Mouse (Mus musculus) lung, postnatal 36 days (tissue): ENCODE data around the gene Il17rd.
A peak's percentile ranks its signal among the peaks of the same experiment; 100 is the strongest.

Source experiments
- DNase-seq: peaks from one replicate; pipeline ENCODE4 v3.0.0; 2022; ENCODE audit warnings: mixed read lengths

Il17rd gene

DNA sequence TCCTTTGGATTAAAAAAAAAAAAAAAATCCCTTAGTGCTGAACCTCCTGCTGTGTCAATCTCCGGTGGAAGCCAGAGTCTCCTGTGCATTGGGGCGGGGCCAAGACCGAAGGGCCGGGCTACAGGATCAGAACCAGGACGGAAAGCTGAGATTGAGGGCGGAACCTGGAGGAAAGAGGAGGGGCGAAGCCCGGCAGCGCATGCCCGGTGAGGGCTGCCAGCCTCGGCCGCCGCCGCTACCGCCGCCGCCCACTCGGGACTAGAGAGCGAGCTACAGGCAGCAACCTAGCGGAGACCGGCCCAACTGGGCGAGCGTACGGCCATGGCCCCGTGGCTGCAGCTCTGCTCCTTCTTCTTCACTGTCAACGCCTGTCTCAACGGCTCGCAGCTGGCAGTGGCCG, at the start of gene Il17rd:
Gene Il17rd, plus strand, starts transcription at position 159 of the 400 bp plus-strand sequence.
- peak; percentile 96 for DNase-seq

DNA sequence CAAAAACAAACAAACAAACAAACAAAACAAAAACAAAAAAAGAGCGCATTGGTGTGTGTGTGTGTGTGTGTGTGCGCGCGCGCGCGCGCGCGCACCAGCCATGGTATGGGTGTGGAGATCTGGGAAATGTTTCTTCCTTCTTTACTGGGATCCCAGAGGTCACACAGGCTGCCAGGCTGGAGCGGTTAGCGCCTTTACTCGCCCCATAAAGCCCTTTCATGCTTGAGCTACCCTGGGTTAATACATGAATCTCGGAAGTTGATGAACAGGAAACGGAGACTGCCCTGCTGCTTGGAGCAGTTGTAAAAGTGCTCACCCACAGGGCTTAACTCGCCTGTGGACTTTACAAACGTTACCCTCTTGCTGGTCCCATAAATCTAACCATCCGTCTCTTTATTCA, 47.1 kb upstream of the Il17rd start:
- no peak for DNase-seq

DNA sequence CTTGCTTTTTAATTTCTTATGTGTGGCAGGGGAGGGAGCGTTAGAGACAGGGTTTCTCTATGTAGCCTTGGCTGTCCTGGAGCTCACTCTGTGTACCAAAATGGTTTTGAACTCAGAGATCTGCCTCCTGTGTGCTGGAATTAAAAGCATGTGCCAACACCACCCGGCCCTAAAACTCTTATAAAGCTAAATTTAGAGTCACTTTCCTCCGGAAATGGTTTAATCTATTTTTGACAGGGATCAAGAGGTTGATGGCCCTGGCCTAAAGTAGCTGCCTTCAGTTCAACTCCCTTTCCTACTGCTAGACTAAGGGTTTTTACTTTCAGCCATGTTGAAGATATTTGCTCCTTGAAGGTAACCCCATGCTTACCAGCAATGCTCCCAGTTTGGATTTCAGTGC, 45.3 kb upstream of the Il17rd start:
- DNase-seq: no peak

DNA sequence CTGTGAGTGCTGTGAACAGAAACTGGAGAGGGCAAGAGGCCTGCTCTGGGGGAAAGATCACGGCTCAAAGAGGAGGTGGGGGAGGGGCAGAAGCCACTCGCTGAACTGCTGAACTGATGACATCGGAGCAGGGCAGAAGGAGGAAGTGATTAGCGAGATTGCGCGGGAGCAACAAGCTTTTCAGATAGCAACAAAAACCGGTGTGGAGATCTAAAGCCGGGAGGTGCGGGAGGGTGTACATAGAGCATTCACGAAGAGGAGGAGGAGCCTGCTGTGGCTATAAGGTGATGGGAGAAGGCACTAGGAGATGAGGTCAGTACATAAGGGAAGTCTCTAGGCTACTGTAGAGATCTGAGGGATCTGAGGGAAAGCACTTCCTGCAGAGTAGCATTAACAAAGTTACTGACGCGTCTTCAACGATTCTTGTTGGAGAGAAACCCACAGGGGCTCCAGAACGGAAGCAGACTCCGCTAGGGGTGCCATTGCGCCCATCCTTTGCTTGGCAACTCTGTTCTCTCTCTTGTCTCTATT, 44.5 kb upstream of the Il17rd start, which contains the start of gene Hesx1:
Gene Hesx1, plus strand, starts transcription at position 206 of the 531 bp plus-strand sequence.
- peak; percentile 49 for DNase-seq

DNA sequence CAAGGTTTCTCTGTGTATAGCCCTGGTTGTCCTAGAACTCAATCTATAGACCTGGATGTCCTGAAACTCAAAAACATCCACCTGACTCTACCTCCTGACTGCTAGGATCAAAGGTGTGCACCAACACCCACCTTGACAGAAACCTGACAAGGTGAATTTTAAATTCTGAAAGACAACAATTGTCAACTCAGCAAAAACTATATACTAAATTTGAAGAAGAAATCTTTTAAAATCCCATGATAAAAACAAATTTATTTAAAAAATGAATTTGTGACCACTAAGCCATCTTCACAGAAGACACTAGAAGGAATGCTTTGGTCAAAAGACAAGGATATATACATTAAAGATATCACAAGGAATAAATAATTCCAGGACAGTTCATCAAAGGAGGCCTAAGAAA, 42.5 kb upstream of the Il17rd start:
- DNase-seq: no peak

DNA sequence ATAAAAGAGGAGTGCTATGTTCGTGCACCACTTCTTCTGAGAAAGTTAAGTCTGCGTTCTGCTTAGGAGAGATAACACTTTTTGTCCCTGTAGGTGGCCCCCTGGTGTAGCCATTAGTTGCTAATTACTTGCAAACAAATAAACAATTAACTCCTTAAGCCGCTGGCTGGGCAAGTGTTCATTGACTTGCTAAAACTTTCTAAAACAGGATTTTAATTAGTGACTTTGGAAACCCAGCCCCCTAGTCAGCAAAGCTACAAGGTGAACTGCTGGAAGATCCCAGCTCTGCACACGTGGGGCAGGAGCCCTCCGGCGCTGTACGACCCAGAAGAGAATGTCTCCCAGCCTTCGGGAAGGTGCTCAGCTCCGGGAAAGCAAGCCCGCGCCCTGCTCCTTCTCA, 38.4 kb upstream of the Il17rd start:
- no peak for DNase-seq

DNA sequence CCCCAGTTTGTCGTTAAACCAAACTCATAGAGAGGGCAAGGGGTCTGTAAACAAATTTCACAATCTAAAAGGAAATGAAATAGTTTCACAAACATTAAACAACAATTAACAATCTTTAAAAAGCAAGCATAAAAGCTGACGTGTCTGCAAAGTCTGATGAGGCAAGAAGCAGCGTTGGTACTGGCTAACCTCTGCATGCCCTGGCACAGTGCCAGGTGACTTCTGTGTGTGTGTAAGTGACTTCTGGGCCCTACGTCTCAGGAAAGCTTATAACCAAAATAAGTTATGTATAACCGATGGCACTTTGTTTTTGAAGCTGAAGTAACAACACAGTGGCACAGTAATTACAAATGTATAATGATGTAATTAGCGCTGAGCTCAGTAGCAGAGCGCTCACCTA, 33.8 kb upstream of the Il17rd start:
- no peak for DNase-seq

DNA sequence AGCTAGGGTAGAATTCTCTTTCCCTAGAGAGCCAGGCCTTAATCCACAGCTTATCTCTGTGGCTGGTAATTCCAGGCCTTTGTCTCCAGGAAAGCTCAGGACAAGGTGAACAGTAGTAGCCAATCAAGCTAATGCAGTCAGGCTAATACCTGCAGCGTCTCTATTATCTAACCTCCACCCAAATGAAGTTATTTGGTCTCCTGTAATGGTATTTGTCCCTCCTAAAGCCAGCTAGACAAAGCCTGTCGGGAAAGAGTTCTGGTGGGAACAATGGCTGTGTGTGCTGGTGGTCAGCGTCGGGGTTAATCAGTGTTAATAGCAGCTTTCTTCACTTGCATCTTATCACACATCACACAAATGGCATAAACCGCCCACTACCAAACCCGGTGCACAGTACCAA, 32.8 kb upstream of the Il17rd start:
- DNase-seq: no peak

DNA sequence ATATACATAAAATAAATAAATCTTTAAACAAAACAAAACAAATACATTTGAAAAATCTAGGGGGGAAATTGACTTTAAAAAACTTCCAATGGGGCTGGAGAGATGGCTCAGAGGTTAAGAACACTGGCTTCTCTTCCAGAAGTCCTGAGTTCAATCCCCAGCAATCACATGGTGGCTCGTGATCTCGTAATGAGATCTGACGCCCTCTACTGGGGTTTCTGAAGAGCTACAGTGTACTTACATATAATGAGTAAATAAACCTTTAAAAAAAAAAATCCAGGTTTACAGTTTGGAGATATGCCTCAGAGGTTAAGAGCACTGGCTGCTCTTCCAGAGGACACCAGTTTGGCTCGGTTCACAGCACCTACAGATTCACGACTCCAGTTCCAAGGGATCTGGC, 27.2 kb upstream of the Il17rd start:
- DNase-seq: no peak

DNA sequence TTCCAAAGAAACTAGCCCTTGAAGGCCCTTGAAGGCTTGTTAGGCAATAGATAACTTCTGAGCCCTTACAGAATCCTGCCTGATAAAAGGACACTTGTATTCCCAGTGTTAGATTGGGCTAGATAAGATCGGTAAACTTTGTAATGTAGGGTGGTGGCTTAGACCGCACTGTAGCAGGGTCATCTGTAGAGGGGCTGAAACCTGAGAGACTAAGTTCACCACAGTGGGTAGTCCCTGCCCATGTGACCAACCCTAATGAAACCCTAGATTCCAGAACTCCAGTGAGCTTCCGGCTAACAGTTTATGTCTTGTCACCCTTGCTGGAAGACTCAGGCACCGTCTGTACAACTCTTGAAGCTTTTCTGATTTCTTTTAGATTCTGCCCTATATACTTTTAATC, 25.1 kb upstream of the Il17rd start:
- DNase-seq: peak; percentile 44

DNA sequence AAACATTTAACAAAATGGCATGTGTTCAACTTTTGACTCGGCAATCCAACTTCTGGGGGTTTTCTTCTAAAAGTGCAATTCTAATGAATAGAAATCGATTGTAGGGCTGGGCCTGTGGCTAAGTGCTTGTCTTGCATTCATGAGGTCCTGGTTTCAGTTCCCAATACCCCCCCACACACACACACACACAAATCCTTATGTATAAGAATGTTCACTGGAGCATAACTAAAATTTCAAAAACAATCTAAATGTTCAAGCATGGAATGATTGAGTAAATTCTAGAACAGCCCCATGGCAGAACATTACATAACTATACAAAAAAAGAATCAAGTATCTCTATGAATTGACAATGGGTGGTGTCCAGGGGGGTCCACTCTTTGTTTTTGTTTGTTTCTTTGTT, 20.8 kb upstream of the Il17rd start:
- no peak for DNase-seq

DNA sequence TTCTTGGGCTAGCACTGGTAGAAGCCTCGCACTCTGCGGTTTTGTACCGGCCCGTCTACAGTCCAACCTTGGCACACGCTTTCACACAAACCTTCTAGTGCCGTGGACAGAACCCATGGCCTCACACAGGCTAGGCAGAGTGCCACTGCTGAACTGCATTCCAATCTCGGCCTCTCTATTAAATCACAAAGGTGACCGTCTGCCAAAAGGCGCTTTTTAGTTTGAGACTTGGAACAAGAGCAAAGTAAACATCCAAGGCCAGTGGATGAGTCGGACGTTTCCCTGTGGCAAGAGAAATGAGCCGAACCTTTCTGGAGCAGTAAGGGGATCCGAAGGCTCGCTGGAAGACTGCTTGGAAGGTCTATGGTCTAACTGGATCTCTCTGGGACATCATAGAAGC, 18.9 kb upstream of the Il17rd start:
- peak; percentile 67 for DNase-seq

DNA sequence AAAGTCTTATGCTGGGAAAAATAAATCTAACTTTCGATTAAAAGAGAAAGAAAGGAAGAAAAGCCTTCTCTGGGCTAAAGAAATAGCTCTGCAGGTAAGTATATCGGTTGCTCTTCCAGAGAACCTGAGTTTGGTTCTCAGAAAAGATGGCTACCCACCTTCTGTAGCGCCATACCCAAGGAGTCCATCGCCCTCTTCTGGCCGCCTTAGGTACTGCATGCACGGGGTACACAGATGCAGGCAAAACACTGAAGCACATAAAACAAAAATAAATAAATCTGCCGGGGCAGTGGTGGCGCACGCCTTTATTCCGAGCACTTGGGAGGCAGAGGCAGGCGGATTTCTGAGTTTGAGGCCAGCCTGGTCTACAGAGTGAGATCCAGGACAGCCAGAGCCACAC, 15.9 kb upstream of the Il17rd start:
- DNase-seq: peak; percentile 76

DNA sequence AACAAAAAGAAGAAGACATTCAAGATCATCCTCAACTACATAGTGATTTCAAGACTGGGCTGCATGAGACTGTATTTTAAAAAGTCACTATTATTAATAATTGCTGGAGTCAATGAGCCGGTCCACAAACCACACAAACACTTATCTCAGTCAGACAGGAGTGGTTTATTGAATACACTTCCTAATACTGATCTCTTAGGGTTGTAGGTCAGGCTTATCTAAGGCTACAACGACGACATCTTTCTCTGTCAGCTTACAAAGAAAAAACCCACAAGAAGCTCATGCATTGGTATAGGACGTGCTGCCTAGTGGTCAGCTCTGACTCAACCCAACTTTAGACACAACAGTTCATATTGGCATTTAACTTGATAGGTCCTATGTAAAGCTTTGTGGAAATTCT, 14.1 kb upstream of the Il17rd start:
- DNase-seq: no peak

DNA sequence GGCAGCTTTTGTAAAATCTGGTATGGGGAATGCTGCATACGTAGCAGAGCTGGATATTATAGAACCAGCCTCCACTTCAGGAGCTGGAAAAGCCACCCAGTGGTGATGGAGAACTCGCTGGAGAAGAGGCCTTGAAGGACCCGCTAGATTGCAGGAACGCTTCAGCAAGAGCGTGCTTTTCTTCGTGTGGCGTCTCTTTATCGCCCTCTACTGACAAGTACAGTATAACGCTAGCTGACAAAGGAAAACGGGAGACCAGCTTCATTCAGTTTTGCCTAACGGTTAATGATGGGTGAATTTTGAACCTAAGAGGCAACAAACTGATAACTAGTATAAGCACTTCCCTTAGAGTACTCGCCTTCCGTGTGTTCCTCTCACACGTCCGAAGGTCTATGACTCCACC, 9.0 kb upstream of the Il17rd start:
- DNase-seq: peak; percentile 66

DNA sequence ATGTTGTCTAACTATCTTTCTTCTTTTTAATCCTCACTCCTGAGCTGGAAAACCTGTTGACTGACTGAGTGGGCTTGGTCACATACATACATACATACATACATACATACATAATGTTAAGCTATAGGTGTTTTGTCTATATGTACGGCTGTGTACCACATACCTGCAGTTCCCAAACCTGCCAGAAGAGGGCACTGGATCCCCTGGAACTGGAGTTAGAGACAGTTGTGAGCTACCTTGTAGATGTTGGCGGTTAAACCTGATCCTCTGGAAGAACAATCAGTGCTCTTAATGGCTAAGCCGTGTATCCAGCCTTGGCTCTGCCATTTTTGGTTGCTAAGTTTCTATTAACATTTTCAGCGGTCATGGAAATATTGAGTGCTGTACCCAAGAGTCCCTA, 7.6 kb upstream of the Il17rd start:
- DNase-seq: peak; percentile 90

DNA sequence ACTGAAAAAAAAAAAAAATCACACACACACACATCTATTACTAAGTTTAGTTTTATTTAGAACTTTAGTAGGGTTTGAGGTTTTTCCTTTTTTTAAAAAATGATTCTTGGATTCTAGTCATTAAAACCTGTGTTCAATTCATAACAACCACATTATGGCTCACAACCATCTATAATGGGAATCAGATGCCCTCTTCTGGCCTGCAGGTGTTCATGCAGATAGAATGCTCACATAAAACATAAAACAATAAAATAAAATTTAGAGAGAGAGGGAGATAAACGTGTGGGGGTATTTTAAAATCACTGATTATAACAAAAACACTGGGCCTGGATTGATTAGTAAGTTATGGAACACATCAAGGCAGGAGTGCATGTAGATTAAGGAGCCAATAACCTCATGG, 1.2 kb upstream of the Il17rd start:
- DNase-seq: no peak

DNA sequence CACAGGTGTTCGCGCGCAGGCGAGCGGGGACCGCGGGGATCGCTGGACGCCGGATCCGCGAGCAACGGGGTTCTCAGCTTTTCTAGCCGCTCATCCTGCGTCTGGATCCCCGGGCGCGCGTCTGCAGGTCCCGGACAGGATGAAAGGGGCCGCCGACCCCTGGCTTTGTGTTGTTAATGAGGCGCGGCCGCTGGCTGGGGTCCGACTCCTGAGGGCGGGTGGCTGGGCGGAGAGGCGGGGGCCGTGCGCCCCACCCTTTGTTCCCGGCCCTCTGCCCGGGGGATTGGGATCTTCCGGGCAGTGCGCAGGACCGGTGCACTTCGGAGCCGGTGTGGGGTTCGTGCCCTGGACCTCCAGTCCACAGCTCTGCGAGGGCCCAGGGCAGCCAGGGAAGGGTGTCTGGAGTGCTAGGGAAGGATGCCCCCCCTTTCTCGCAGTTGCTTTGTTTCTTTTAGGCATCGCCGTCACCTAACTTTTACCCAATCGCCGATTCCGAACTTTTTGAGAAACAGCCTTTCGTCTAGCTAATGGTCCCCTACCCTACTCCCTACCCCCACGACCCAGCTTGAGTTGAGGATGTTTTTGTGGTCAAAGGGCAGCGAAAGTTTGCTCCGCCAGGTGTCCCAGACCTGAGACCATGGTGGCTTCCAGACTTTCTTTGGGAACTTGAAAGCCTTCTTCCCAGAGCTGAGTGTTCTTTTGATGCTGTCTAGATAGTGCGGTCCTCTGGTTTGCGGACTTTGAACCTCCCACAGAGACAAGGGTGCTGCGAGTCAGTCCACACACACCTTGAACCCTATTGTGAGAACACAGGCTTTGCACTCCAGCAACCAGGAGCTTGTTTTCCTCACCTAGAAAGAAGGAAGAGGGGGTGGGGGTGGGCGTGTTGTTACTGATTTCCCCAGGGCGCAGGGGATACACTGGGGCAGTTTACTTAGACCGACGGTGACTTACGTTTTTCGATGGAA, 824 bp downstream of the Il17rd start:
- DNase-seq: peak; percentile 55

DNA sequence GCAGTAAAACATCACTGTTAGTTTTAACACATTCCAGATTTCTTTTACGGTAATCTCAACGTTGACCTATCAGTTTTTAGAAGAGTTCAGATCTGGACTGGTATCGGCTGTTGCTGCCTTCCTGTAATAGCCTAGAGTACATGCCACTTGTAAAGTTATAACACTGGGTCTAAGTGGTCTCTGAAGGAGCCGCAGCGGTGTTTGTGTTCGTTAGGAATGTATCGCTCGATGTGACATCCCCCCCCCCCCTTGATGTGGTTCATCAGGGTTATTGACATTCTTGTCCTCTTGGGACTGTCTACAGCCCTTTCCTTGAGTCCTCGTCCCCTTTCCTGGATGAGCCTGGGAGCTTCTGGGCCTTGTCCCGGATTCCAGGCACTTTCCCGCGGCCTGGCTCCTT, 1.7 kb downstream of the Il17rd start:
- DNase-seq: no peak

DNA sequence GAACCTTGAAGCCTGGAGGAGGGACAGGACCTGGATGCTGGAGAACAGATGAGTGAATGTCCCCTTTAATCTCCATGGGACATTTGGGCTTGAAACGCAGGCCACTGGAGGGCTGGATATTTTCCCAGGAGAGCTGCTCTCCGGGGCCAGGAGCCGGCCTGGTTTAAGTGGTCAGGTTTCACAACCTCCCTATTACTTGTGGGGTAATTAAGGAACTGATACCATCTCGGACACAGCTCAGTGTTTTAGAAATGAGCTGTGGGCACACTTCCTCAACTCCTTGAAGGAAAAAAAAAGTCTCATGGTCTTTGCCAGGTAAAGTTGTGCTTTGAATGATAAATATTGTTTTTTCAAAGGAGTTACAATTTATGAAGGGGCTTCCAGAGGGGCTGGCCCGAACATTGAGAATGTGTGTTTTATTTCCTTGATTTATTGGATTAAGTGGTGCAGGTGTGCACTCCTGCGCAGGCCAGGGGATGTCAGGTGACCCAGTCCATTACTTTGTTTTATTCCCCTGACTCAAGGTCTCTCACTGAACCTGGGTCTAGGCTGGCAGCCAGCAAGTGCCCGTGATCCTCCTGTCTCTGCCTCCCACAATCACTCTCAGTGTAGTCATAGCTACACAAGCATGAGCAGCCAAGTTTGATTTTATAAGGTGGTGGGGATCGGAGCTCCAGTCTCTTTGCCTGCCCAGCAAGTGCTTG, 3.7 kb downstream of the Il17rd start:
- peak; percentile 29 for DNase-seq

DNA sequence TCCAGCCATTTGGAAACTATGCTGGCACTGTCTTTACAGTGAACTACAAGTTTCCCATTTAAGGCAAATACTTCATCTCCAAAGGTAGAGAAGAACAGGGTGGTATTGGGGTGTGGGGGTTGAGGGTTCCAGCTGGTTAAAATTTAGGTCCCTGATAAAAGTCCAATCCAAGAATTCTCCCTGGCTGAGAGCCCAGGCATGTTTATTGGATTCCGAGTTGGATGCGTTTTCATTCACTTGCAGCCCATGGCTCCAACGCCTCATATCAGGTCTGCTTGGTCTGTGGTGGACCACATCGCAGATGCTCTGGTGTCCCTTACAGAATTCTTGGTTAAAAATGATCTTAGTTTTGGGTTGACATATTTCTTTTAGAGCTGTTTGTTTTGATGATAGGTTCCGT, 4.7 kb downstream of the Il17rd start:
- DNase-seq: no peak

DNA sequence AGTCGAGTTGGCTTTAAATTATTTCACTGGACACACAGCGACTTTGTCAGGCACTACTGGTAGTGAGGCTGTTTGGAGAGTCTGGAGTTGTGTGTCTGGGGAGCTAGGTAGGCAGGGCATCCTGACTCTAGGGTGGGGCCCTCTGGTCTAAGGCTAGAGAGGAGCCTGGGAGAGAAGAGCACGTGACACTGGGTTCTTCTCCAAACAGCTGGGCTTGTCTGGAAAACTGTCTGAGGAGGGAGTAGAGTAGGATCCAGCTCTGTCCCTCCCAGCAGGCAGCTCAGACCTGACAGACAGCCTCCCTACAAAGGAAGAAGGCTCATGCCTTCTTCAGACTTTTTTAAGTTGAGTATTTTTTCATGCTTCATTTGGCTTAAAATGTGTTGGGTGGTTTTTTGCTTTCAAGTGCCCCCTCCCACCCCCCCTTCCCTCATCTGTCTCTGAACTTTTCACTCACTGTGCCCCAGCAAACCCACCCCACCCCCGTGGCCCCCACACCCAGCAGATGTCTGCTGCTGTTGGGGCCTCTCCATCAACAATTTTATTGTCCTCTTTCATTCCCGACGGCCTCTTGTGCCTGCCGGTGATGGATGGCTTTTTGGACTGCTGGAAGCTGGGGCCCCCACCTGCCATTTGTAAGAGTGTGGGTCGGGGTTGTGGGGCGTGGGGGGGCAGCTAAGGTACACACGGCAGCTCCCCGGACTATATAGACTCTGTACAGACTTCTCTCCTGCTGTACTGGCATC, 5.7 kb downstream of the Il17rd start:
- peak; percentile 64 for DNase-seq

DNA sequence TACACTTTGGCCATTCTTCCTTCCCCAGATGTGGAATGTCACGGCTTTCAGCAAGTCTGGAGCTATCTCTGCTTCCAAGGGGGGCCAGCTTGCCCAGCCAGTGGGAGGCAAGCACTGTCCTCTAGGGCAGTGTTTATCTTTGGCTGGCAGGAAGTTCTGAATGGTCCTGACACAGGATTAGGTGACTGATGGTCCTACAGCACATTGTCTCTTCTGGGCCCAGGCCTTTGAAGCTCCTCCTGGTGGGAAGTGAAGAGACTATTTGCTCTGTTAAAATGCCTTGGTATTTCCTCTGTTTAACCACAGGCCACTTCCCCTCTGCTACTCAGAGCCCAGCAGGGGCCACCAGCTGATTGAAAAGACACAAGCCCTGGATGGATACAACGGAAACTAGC, 6.2 kb downstream of the Il17rd start:
- peak; percentile 84 for DNase-seq
